Comparison of ENCODE assay signal across 8 mouse cellular contexts in the genomic region with DNA sequence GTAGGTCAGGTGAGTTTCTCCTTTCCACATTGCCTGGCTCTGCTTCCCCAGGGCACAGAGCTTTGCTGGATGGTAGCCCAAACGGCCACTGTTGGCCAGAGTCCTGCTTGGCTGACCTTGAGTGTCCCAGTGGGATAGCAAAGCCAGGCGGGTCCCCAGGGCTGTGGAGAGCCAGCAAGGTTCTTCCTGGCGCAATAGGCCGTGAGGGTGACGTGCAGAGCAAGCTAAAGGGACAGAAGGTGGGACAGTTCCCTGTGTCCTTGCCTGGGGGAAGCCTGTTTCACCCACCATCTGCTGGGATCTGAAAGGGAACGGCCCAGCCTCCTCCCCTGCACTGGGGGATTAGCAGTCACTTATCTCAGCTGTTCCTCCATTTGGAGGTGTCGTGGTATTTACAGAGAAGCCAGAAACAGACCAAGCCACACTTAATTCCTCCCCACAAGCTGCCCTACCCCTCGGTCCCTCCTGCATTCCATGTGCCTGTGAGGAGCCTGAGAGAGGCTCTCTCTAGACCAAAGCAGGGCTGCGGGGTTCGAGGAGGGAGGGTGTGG. TPM values are rescaled to one million over a fixed set of nuclear protein-coding genes. Genes with fewer than 3 reads are reported as not detected.
DNase-seq lines count a peak whose midpoint lies in the region; ATAC-seq and TF ChIP-seq lines count a peak whose summit lies in the region.

No protein-coding gene starts in this region.

- no peak for TF ChIP-seq CTCF in kidney, adult 2 months (conservative IDR thresholded peaks at IDR 0.05; ENCODE audit: insufficient read depth, insufficient read length, low read depth, low read length)
- no peak for TF ChIP-seq CTCF in thymus, adult 2 months (IDR thresholded peaks at IDR 0.05; ENCODE audit: borderline replicate concordance, control insufficient read depth, extremely low read depth, insufficient read depth, low read length, poor library complexity)

- H3K27me3 ChIP-seq in hindbrain, embryonic 11.5 days (ENCODE audit: control insufficient read depth, insufficient read depth, low read length), result no peaks in the 10 kb centered on the region
- H3K27me3 ChIP-seq in hindbrain, embryonic 10.5 days (ENCODE audit: insufficient read depth, poor library complexity, severe bottlenecking), result no peaks in the 10 kb centered on the region
- no peaks in the 10 kb centered on the region for H3K27me3 ChIP-seq in kidney, adult 2 months (replicated peaks; ENCODE audit: control insufficient read depth, insufficient read depth, low read length)
- no peaks in the 10 kb centered on the region for H3K27me3 ChIP-seq in thymus, adult 2 months (ENCODE audit: control insufficient read depth, insufficient read depth, low read length)

- ATAC-seq in hindbrain, embryonic 11.5 days (ENCODE audit: low FRiP score), result 0 out of 2 replicates have a peak, but pooled peaks have one; percentile 7

- H3K9me3 ChIP-seq in hindbrain, embryonic 11.5 days (ENCODE audit: control insufficient read depth, low read length), result no peaks in the 10 kb centered on the region
- no peaks in the 10 kb centered on the region for H3K9me3 ChIP-seq in hindbrain, embryonic 10.5 days

- no peaks in the 10 kb centered on the region for H3K4me1 ChIP-seq in hindbrain, embryonic 11.5 days (replicated peaks; ENCODE audit: control insufficient read depth, insufficient read depth, low read length)
- H3K4me1 ChIP-seq in hindbrain, embryonic 10.5 days (replicated peaks), result peaks cover 23% of the 10 kb centered on the region
- H3K4me1 ChIP-seq in kidney, adult 2 months (ENCODE audit: control insufficient read depth, insufficient read depth, low read length), result no peaks in the 10 kb centered on the region
- H3K4me1 ChIP-seq in thymus, adult 2 months (replicated peaks; ENCODE audit: control insufficient read depth, insufficient read depth, low read length), result no peaks in the 10 kb centered on the region

- DNase-seq in hindbrain, embryonic 11.5 days (ENCODE audit: low spot score), result peak; percentile 8
- no peak for DNase-seq in hindbrain, embryonic 10.5 days (ENCODE audit: low spot score)
- DNase-seq in adrenal gland, postnatal 25 days, result peak; percentile 73
- DNase-seq in gastrocnemius, adult 8-10 months (ENCODE audit: low spot score in 2 of 2), result peak; percentile 52 to 75
- peak; percentile 75 for DNase-seq in kidney, adult 2 months
- peak; percentile 20 for DNase-seq in ovary, postnatal 10 days (ENCODE audit: low spot score)
- DNase-seq in thymus, adult 2 months, result no peak
- no peak for DNase-seq in spleen, postnatal 14 days (ENCODE audit: low spot score in 2 of 2)

- no peaks in the 10 kb centered on the region for H3K36me3 ChIP-seq in hindbrain, embryonic 11.5 days (ENCODE audit: control insufficient read depth, insufficient read depth, low read length)
- no peaks in the 10 kb centered on the region for H3K36me3 ChIP-seq in hindbrain, embryonic 10.5 days
- H3K36me3 ChIP-seq in kidney, adult 2 months (ENCODE audit: control insufficient read depth, insufficient read depth, low read length), result no peaks in the 10 kb centered on the region
- H3K36me3 ChIP-seq in thymus, adult 2 months (ENCODE audit: control insufficient read depth, insufficient read depth, low read length), result no peaks in the 10 kb centered on the region

- 42% methylated on average over 10 of the region's 10 CpGs for WGBS in hindbrain, embryonic 11.5 days
- 33% methylated on average over 10 of the region's 10 CpGs for WGBS in hindbrain, embryonic 10.5 days
- WGBS in kidney, adult 2 months, result 19% methylated on average over 10 of the region's 10 CpGs
- 56% methylated on average over 10 of the region's 10 CpGs for WGBS in thymus, adult 2 months

- H3K4me2 ChIP-seq in hindbrain, embryonic 11.5 days (replicated peaks; ENCODE audit: low read depth, low read length), result no peak overlapping the region

- H3K9ac ChIP-seq in hindbrain, embryonic 11.5 days (ENCODE audit: low read depth, low read length), result no peak overlapping the region

- TF ChIP-seq POLR2A in kidney, adult 2 months (IDR thresholded peaks at IDR 0.05; ENCODE audit: low read depth, low read length), result no peak
- no peak for TF ChIP-seq POLR2A in thymus, adult 2 months (IDR thresholded peaks at IDR 0.05; ENCODE audit: control insufficient read depth, extremely low read depth, insufficient read depth, low read length, poor library complexity)

- no peak overlapping the region for H3K4me3 ChIP-seq in hindbrain, embryonic 11.5 days (ENCODE audit: low read depth, low read length)
- no peak overlapping the region for H3K4me3 ChIP-seq in hindbrain, embryonic 10.5 days
- no peak overlapping the region for H3K4me3 ChIP-seq in kidney, adult 2 months (ENCODE audit: insufficient read depth, low read depth, low read length)
- H3K4me3 ChIP-seq in thymus, adult 2 months (ENCODE audit: control insufficient read depth, insufficient read depth, low read length), result no peak overlapping the region

- no peak overlapping the region for H3K27ac ChIP-seq in hindbrain, embryonic 11.5 days (ENCODE audit: low read depth, low read length)
- no peak overlapping the region for H3K27ac ChIP-seq in hindbrain, embryonic 10.5 days
- H3K27ac ChIP-seq in kidney, adult 2 months (ENCODE audit: insufficient read depth, low read depth, low read length), result no peak overlapping the region
- H3K27ac ChIP-seq in thymus, adult 2 months (ENCODE audit: control insufficient read depth, insufficient read depth, low read length), result no peak overlapping the region

RNA-seq across cellular contexts. Expression of gene Actc1, which starts 4.0 kb away (rescaled TPM):
- polyA plus RNA-seq in hindbrain, embryonic 11.5 days (2014; fragmentation: Nextera tagmentation; extraction: Ambion mirVana), result 23.0 and 48.0 TPM in 2 replicates
- 6.3 and 16.5 TPM in 2 replicates for polyA plus RNA-seq in hindbrain, embryonic 10.5 days (2016; fragmentation: Nextera tagmentation; extraction: Ambion mirVana)
- total RNA-seq in adrenal gland, postnatal 25 days (2021), result not detected in 2 replicates
- total RNA-seq in gastrocnemius, adult 8-10 months (2022), result 100 to 1,000 TPM in 1 of 4 experiments, 10 to 100 TPM in 3; 39.7 to 199 (median 83.9) TPM
- polyA plus RNA-seq in kidney, adult 2 months (2012; rRNA removed), result 4.1 and 4.5 TPM in 2 replicates
- 68.8 and 728 TPM in 2 replicates for polyA plus RNA-seq in thymus, adult 2 months (2012; rRNA removed)

RNA-seq across cellular contexts. Expression of gene Gjd2, which starts 44.0 kb away (rescaled TPM):
- 0.59 and 0.73 TPM in 2 replicates for polyA plus RNA-seq in hindbrain, embryonic 11.5 days (2014; fragmentation: Nextera tagmentation; extraction: Ambion mirVana)
- 0.17 and 0.48 TPM in 2 replicates for polyA plus RNA-seq in hindbrain, embryonic 10.5 days (2016; fragmentation: Nextera tagmentation; extraction: Ambion mirVana)
- total RNA-seq in adrenal gland, postnatal 25 days (2021), result 3.4 and 5.3 TPM in 2 replicates
- total RNA-seq in gastrocnemius, adult 8-10 months (2022), result not detected
- polyA plus RNA-seq in kidney, adult 2 months (2012; rRNA removed), result not detected in 2 replicates
- polyA plus RNA-seq in thymus, adult 2 months (2012; rRNA removed), result 0.04 and 0.06 TPM in 2 replicates

Comparison
In these comparisons a context has a peak if more than half of its experiments do, and no peak if none do; other contexts are left out.
1. DNase-seq: peak in hindbrain, embryonic 11.5 days (single experiment), adrenal gland, postnatal 25 days (single experiment), gastrocnemius, adult 8-10 months (2 of 2), kidney, adult 2 months (single experiment) and ovary, postnatal 10 days (single experiment); none in hindbrain, embryonic 10.5 days (single experiment), thymus, adult 2 months (single experiment) and spleen, postnatal 14 days (0 of 2).